Mouse (Mus musculus) liver (tissue): ENCODE measurements around the gene Hspb1.
A peak's percentile ranks its signal among the peaks of the same experiment; 100 is the strongest.

ENCODE experiments used
- DNase-seq: peaks from one replicate; pipeline ENCODE4 v3.0.0-alpha.2; 2020; ENCODE audit warnings: mixed read lengths

The Hspb1 gene

DNA sequence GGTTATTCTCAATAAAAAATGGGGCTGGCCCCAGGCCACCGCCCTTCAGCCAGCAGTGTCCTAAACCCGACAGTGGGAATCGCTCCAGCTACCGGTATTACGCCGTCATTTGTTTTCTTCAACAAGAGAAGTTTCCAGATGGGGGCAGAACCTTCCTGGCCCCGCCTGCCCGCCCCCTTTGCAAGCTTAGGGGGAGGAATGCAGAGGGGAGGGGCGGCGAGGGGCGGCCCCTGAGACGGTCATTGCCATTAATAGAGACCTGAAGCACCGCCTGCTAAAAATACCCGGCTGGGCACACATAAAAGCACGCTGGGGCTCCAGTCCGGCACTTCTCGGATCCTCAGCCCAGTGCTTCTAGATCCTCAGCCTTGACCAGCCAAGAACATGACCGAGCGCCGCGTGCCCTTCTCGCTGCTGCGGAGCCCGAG, at the start of gene Hspb1:
Gene Hspb1, plus strand, starts transcription at position 245 of the 428 bp plus-strand sequence.
- peak; percentile 42 for DNase-seq

DNA sequence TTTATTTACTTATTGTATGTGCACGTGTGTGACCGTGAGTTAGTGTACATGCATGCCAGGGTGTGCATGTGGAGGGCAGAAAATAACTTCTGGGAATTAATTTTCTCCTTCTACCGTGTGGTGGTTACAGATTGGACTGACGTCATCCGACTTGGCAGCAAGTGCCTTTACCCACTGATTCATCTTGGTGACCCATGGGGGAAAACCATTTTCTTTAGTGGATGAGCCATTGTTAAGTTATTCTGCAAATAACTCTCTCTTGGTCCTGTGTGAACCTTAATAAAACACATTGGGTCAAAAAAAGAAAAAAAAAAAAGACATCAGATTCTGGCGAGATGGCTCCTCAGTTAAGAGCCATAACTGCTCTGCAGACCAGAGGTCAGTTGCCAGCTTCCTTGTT, 46.1 kb upstream of the Hspb1 start:
- DNase-seq, result no peak

DNA sequence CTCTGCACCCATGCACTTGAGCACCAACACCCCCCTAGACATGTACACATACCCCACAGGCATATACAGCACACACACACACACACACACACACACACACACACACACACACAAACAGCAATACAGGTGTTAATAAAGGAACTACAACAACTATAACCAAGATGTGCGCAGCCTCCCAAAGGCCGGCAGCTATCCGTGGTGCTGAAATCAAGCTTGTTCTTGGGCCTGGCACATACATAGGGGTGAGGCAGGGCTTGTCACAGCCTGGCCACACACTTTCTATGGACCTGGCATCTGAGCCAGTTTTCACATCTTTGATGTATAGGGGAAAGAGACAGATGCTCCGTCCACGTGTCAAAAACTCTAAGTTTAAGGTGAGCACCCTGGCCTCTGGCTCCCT, 44.3 kb upstream of the Hspb1 start:
- peak; percentile 41 for DNase-seq

DNA sequence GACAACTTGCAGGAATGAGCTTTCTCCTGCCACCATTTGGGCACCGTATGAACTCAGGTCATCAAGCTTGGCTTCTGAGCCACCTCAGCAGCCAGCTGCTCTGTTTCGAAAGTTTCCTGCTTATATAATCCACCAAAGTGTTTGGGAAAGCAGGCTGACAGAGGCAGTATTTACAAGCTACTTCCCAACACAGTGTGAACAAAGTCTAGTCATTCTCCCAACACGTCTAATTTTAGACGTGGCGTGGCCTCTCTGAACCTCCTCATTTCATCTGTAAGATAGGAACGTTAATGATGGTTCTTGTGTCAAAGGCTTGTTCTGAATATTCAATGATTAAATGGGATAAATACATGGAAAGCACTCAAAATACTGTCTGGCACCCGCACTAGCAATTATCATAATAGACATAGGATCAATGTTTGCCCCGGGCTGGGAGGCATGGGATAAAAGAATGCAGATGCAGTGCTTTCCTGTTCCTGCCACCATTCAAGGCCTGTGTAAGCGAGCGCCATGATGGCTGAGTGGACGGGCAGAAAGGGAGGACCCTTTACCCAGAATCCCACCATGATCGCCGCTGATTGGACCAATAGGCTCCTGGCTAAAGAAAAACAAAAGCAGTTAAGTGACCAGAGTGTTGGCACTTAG, 41.9 kb upstream of the Hspb1 start:
- DNase-seq, result no peak

DNA sequence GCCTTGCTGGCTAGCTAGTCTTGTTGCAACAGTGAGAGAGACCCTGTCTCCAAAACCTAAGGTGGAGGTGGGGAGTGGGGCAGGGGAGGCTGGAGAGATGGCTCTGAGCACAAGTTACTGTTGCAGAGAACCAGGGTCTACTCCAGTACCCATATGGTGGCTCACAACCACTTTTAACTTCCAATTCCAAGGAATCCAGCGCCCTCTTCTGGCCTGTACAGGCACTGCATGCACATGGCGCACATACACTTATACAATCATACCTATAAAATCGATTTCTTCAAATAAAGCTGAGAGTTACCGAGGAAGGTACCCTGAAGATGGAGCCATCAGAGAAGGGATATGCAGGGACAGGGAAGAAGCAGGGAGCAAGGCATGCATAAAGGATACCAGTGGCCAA, 40.3 kb upstream of the Hspb1 start:
- DNase-seq, result no peak

DNA sequence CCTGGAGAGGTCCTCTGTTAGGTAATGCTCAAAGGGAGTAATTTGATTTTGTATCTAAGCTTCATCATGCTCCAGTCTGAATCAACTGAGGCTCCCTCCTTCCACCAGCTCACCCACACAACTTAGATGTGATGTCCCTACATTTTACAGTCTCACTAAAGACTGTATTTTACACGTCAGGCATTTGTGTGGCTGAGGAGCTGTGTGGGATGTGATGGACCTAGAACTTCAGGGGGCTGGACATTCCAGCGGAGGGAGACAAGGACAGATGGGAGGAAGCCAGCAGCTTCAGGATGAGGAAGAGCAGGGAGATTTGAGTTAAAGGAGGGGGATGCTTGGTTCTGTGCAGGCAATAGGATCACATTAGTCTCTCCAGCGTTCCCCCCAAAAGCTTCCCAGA, 39.8 kb upstream of the Hspb1 start:
- no peak for DNase-seq

DNA sequence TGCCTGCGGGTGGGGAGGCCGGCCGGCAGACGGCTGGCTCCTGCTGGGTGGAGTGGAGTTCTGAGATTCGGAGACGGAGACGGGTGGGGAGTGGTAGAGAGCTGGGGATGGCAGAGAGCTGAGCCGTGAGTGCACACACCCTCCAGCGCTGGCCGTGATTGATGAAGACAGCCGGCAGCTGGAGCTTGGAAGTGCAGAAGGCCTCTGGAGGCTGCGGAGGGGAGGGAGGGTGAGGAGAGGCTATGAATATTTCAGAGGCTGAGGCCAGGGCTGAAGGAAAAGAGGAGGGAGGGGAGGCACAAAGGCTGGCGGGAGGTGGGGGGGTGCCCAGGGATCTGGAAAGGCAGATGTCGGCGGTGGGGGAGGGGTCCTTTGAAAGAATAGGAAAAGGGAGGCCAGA, 36.7 kb upstream of the Hspb1 start:
- DNase-seq, result peak; percentile 42

DNA sequence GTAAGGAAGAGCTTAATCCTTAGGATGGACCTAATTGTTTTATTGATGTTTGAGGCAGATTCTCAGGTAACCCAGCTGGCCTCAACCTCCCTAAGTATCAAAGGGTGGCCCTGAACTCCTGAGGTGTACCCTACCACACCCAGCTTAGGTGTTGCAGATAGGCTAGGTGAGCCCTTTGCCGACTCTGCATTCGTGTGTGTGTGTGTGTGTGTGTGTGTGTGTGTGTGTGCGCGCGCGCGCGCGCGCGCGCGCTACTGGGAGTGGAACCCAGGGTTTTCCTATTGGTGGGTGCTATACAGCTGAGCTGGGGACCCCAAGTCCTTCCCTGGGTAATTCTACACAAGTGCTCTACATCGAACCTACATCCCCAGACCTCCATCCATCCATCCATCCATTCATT, 36.2 kb upstream of the Hspb1 start:
- DNase-seq, result no peak

DNA sequence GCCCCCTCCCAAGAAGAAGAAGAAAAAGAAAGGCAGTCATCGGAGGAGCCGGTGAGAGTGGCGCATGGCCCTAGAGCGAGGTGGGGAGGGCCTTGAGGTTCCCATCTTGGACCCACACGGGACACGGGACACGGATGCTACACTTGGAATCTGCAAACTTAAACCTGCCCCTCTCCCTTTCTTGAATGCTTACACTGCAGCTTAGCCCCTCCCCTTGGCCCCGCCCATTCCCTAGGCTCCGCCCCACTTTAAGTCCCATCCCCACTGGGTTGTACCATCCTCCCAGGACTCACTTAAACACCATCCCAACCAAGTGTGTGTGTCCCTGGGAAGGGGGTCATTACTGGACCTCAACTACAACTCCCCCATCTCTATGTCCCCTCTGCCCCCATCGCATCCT, 35.3 kb upstream of the Hspb1 start:
- peak; percentile 26 for DNase-seq

DNA sequence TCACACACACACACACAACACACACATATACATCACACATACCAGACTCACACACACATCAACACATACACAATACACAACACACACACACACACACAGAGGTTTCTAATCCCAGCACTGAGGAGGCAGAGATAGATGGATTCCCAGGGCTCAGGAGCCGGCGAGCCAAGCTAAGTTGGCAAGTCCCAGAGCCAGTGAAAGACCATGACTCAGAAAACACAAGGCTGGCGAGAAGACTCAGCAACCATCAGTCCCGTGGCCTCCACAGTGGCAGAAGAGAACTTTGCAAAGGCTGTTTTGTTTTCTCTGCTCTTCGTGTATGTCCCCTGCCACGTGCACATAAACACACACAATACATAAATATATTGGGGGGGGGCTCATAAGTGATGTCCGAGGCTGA, 34.0 kb upstream of the Hspb1 start:
- no peak for DNase-seq

DNA sequence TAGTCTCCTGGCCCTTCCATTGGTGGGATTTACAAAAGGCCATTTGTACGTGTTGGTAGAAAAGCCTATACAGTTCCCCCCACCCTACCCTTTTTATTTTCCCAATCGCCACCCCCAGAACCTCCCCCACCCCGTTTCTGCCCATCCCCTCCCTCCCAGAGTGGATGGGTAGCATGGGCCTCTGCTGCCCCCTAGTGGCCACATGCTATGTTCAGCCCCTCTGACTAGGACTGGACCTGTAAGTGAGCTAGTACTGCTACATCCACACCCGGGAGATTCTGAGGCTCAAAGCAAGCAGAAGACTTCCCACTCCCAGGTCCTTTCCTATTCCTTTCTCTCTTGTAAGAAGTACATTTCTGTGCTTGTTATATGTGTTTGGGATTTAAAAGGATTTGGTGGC, 32.6 kb upstream of the Hspb1 start:
- peak; percentile 74 for DNase-seq

DNA sequence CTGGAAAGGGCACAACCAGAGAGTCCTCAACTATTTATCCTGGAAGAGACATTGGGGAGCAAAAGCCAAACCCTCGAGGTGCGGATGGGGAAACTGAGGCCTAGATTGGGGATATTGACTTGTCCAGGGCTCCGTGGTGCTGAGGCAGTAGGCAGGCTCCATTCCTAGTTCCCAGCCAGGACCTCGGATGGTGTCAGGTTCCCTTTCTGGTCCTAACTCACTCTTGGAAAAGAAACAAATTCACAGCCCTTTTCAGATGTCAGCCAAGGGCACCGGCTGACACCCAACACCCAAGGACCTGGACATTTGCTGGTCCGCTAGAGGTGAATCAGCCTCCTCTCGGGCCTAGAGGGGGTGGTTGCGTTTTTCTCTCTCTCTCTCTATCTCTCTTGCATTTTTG, 21.1 kb upstream of the Hspb1 start:
- no peak for DNase-seq

DNA sequence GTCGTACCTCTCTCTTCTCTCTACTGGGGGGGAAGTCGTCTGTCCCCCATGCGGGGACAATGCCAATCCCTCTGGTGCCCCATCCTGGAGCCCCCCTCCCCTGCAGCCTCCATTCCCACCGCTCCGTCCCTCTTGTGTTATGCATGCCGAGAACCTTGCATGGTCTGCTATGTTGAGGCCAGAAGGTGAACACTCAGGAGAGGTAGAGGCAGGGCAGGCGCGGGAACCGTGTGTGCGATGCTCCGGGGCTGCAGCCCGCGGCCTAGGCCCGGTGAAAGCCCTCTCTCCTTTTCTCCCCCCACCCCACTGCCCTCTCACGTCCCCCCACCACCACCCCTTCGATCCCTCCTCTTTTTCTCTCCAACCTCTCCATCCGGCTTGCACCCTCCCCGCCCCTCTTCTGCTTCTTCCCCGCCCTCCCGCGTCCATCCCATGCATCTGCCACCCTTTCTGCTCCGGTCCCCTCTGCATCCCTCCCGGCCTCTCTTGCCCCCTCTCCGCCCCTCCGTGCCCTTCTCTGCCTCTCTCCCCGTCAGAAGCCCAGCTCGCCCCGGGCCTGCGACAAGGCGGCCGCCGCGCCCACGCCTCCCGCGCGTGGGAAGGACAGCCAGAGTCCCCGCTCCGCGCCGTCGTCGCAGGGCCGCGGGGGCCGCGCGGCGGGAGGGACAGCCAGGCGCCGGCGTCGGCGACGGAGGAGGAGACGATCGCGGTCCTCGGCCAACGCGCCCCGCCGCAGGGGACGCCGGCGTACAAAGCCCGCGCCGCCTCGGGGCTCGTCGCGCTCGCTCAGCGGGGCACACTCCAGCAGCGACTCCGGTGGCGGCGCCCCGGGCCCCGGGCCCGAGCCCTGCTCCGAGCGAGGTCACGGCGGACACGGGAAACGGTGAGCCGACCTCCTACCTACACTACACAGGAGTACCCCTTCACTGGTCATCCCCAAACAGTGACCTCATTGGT, 19.8 kb upstream of the Hspb1 start:
- no peak for DNase-seq

DNA sequence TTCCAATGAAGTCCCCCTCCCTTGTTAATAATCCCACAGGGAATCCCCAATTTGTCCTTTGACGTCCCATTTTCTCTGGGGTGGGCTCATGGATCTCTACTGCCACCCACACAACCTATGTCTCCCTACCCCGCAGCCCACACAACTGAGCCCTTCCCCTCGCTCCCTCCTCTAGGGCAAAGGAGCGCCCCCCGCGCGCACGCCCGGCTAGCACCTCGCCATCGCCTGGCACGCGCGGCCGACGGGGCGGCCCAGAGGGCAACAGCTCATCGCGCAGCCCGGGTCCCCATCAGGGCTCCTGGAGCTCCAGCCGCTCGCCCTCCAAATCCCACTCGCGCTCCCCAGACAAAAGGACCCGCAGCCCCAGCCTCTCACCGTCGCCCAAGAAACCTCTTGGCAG, 19.1 kb upstream of the Hspb1 start:
- no peak for DNase-seq

DNA sequence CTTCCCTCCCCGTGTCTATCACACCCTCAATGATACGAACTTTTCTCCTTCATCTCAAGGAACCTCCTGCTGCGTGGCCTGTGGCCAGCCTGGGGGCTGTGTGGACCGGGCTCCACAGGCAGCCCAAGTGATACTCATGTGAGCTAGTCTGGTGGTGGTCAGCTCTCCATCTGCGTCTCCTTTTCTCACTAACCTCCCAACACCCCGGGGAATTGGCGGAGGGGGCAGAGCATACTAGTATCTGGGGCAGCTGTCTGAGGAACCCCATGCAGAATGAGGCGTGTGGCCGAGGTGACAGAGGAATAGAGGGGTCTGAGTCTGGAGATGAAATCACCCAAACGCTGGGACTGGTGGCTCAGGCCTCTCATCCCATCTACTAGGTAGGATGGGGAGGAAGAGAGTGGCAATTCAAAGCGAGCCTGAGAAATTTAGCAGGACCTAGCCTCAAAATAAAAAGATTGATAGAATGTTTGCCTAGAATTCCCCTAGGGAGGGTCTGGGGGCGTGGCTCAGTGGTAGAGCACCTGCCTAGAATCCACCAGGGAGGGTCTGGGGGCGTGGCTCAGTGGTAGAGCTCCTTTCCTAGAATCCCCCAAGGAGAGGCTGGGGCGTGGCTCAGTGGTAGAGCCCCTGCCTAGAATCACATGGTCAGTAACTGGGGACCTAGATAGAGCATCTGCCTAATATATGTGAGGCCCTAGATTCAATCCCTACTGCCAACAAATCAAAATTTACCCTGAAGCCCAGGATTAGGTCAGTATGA, 17.9 kb upstream of the Hspb1 start:
- DNase-seq, result no peak

DNA sequence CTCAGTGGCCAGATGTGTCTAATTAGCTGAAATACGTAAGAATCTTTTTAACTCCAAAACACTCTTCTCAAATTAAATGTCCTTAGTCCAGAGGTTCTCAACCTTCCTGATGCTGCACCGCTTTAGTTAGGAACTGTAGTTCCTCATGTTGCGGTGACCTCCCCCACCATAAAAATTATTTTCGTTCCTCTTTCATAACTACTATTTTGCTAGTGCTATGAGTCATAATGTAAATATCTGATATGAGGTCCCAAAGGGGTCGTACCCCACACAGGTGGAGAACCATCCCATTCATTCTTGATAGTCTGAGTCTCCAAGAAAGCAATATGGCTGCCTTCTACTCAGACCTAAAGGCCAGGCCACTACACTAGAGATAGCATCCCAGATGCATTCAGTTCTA, 17.2 kb upstream of the Hspb1 start:
- no peak for DNase-seq

DNA sequence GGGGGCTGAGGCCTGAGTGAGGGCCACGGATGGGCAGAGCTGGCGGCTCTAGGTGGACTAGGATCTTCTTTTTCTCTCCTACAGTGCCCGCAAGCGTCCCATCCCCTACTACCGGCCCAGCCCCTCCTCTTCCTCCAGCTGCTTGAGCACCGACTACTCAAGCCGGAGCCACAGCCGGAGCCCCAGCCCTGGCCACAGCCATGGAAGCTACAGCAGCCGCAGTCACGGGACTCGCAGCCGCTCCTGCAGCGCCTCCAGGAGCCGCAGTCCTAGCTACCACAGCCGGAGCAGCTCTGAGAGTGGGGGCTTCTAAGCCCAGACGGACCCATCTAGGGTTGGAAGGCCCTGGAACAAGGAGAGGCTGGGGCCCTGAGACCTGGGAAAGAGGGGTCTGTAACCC, 14.7 kb upstream of the Hspb1 start:
- DNase-seq, result no peak

DNA sequence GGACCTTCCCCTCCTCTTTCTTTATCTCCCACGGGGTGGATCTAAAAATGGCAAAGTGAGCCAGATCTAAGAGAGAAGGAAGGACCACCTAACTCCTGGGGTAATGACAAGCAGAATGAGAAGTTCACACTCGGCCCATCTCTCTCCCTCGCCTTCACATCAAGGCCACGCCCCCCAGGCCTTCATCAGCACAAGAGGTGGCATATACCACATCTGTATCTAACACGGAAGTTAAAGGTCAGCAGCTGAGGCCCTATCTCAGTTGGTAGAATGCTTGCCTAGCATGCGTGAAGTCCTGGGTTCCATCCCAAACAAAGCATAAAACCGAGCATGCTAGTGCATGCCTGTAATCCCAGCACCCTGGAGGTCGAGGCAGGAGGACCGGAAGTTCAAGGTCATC, 14.0 kb upstream of the Hspb1 start:
- no peak for DNase-seq

DNA sequence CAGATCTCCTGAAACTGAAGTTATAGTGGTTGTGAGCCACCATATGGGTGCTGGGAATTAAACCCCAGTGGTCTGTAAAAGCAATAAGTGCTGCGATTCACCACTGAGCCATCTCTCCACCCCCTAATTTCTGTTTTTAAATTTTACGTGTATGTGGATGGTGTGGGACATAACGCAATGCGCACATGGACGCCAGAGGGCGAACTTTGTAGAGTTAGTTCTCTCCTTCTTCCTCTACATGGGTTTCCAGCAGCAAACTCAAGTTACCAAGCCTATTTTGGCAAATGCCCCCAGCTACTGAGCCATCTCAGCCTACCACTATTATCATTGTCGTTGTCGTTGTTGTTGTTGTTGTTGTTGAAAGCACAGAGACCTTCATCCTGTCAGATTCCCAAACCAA, 10.5 kb upstream of the Hspb1 start:
- peak; percentile 37 for DNase-seq

DNA sequence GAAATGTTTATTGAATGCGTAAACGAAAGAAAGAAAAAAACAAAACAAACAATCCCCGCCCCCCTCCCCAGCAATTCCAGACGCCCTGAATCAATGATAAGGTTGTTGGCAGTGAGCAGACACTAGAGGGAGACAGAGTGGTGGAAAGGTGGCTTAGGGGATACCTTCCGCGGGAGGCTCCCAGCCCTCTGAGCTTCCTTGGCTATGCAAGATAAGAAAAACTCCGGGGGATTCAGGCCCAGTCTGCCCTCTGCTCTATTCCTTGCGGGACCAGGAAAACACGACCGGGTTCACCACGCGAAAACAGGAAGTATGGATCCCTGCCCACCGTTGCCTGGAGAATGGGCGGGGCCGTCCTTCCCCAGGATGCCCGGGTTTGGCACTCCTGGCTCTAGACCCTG, 9.9 kb upstream of the Hspb1 start:
- DNase-seq, result peak; percentile 33

DNA sequence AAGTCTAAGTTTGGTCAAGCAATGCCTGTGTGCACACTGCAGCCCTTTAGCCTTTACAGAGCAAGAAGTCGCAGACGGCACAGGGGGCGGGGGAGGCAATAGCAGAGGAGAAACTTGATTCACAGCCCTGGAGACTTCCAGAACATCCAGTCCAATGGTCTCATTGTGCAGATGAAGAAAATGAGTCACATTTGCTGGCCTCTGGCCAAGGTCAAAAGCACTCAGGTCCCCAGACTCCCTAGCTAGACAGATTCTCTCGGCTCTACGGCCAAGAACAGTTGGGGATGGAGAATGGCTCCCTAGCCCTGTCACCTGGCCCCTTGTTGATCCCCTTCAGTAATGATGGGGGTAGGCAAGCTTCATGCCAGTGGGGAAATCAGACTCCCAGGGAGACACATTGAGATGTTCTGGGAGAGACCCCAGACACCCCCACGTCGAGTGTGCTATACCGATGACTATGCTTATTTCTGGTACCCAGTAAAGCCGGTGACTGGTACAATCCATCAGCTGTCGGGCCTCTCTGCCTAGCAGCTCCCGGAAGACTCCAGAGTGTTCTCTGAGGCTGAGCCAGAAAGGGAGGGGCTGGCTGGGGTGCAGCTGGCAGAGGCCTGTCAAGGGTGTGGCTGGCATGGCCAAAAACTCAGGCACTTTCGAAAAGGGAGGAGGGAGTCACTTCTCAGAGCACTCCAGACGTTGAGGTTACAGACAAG, 8.1 kb upstream of the Hspb1 start:
- DNase-seq, result peak; percentile 32

DNA sequence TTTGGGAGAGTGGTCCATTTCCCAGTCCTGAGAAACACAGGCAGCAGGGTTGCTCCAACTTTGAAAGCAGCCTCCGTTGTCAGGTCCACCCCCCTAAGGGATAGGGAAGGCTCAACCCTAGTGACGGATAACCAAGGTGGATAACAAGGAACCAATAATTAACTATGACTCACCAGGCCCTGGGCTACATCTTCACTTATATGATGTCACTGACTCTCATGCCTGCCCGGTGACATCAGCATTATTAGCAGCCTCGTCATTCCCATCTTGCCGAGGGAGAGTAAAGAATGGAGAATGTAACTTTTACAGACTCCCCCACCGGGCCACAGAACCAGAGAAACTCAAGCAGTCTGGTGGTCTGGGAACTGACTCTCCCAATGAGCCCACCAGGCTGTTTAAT, 3.1 kb upstream of the Hspb1 start:
- DNase-seq, result no peak
